In the genomic region with DNA sequence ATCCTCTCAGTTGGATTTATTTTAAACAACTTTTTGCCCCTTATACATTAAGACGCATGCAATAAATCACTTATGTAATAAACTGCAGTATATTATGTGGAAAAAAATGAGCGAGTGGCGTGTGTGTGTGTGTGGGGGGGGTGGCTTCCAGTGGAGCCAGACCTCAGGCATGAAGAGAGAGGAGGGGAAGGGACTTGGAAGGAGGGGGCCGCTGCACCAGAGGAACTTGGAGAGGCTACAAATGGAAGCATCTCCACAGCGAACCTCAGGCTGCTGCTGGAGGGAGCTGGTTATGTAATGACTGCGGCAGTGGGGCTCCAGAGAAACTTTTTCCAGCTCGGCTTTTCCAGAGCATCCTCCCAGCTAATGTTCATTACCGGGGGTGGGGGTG, we compare ENCODE assay signal across 8 mouse cellular contexts.
DNase-seq lines count a peak whose midpoint lies in the region; ATAC-seq lines count a peak whose summit lies in the region.

No protein-coding gene starts in this region.

- peak; percentile 93 for DNase-seq in heart, adult 11 months
- no peak for DNase-seq in heart, postnatal 25 days (ENCODE audit: low spot score)
- DNase-seq in brain, adult 2 months (ENCODE audit: low read depth, low spot score) = peak; percentile 86
- peak; percentile 78 for DNase-seq in forebrain, embryonic 11.5 days (ENCODE audit: low spot score)
- DNase-seq in limb, embryonic 11.5 days (ENCODE audit: low spot score) = peak; percentile 40
- no peak for DNase-seq in thymus, postnatal 10 days (ENCODE audit: low spot score in 2 of 2)
- no peak for DNase-seq in adrenal gland, postnatal 10 days

- peak overlapping the region; percentile 47 for H3K4me2 ChIP-seq in forebrain, embryonic 11.5 days (ENCODE audit: low read depth, low read length, severe bottlenecking)
- H3K4me2 ChIP-seq in limb, embryonic 11.5 days (ENCODE audit: low read depth, severe bottlenecking) = peak overlapping the region; percentile 45
- peak overlapping the region; percentile 59 for H3K4me2 ChIP-seq in neural tube, embryonic 15.5 days

- intact Hi-C loops in heart, postnatal 25 days (cut with DNase I) = no loop called here

- 4% methylated on average over 8 of the region's 8 CpGs for WGBS in forebrain, embryonic 11.5 days
- 5% methylated on average over 8 of the region's 8 CpGs for WGBS in limb, embryonic 11.5 days
- WGBS in neural tube, embryonic 15.5 days = 4% methylated on average over 8 of the region's 8 CpGs

- H3K9me3 ChIP-seq in forebrain, embryonic 11.5 days (ENCODE audit: control insufficient read depth, low read length) = no peaks in the 10 kb centered on the region
- no peaks in the 10 kb centered on the region for H3K9me3 ChIP-seq in limb, embryonic 11.5 days (ENCODE audit: control insufficient read depth, low read length)
- no peaks in the 10 kb centered on the region for H3K9me3 ChIP-seq in neural tube, embryonic 15.5 days (replicated peaks)

- 0 out of 2 replicates have a peak overlapping the region, but pooled peaks have one; percentile 19 for H3K4me3 ChIP-seq in forebrain, embryonic 11.5 days (ENCODE audit: low read depth, low read length)
- H3K4me3 ChIP-seq in limb, embryonic 11.5 days (ENCODE audit: low read depth, low read length) = peak overlapping the region; percentile 0; the same call in 1 of the 2 replicates
- peak overlapping the region; percentile 30 for H3K4me3 ChIP-seq in neural tube, embryonic 15.5 days (replicated peaks)

- peaks cover 14% of the 10 kb centered on the region for H3K4me1 ChIP-seq in forebrain, embryonic 11.5 days (replicated peaks; ENCODE audit: control insufficient read depth, insufficient read depth, low read length)
- peaks cover 34% of the 10 kb centered on the region for H3K4me1 ChIP-seq in limb, embryonic 11.5 days (ENCODE audit: control insufficient read depth, insufficient read depth, low read length)
- H3K4me1 ChIP-seq in neural tube, embryonic 15.5 days = peaks cover 36% of the 10 kb centered on the region

- peak overlapping the region; percentile 58 for H3K27ac ChIP-seq in forebrain, embryonic 11.5 days (ENCODE audit: low read depth, low read length)
- H3K27ac ChIP-seq in limb, embryonic 11.5 days (replicated peaks; ENCODE audit: low read depth, low read length) = no peak overlapping the region
- H3K27ac ChIP-seq in neural tube, embryonic 15.5 days (replicated peaks) = no peak overlapping the region

- peak; percentile 53 for ATAC-seq in forebrain, embryonic 11.5 days (replicated peaks; ENCODE audit: low FRiP score)
- ATAC-seq in limb, embryonic 11.5 days (ENCODE audit: insufficient number of reproducible peaks, low FRiP score, low TSS enrichment, low read depth) = peak; percentile 40; the same call in 1 of the 2 replicates
- peak; percentile 60; the same call in 1 of the 2 replicates for ATAC-seq in neural tube, embryonic 15.5 days (ENCODE audit: low FRiP score)

- peak overlapping the region; percentile 43 for H3K9ac ChIP-seq in forebrain, embryonic 11.5 days (ENCODE audit: low read length)
- H3K9ac ChIP-seq in limb, embryonic 11.5 days (ENCODE audit: low read length) = no peak overlapping the region
- H3K9ac ChIP-seq in neural tube, embryonic 15.5 days (replicated peaks) = no peak overlapping the region

- peaks cover 4% of the 10 kb centered on the region; the same call in 1 of the 2 replicates for H3K27me3 ChIP-seq in forebrain, embryonic 11.5 days (ENCODE audit: control insufficient read depth, insufficient read depth, low read length)
- no peaks in the 10 kb centered on the region for H3K27me3 ChIP-seq in limb, embryonic 11.5 days (ENCODE audit: control insufficient read depth, insufficient read depth, low read length)
- peaks cover 13% of the 10 kb centered on the region for H3K27me3 ChIP-seq in neural tube, embryonic 15.5 days (replicated peaks)

- H3K36me3 ChIP-seq in forebrain, embryonic 11.5 days (ENCODE audit: control insufficient read depth, insufficient read depth, low read length) = no peaks in the 10 kb centered on the region
- H3K36me3 ChIP-seq in limb, embryonic 11.5 days (ENCODE audit: control insufficient read depth, insufficient read depth, low read length) = no peaks in the 10 kb centered on the region
- no peaks in the 10 kb centered on the region for H3K36me3 ChIP-seq in neural tube, embryonic 15.5 days

Comparison
In these comparisons a context has a peak if more than half of its experiments do, and no peak if none do; other contexts are left out.
1. DNase-seq: peak in heart, adult 11 months (single experiment), brain, adult 2 months (single experiment), forebrain, embryonic 11.5 days (single experiment) and limb, embryonic 11.5 days (single experiment); none in heart, postnatal 25 days (single experiment), thymus, postnatal 10 days (0 of 2) and adrenal gland, postnatal 10 days (single experiment).
2. Peak in every context shown above with its lines, with median percentiles within 50 percentile points of each other: ATAC-seq, H3K4me2 ChIP-seq and H3K4me3 ChIP-seq.